In genomic region chr12:111007134-111008103, GRCm38 (mm10) we compare ENCODE assay signal across 8 mouse cellular contexts. TPM values are rescaled to one million over a fixed set of nuclear protein-coding genes. Genes with fewer than 3 reads are reported as not detected.
DNase-seq lines count a peak whose midpoint lies in the region; ATAC-seq lines count a peak whose summit lies in the region.

No protein-coding gene starts in this region.

- no peak overlapping the region for H3K4me3 ChIP-seq in embryonic facial prominence, embryonic 15.5 days (replicated peaks)
- no peak overlapping the region for H3K4me3 ChIP-seq in hindbrain, embryonic 11.5 days (ENCODE audit: low read depth, low read length)

- DNase-seq in 416B (ENCODE audit: low read depth) (peak; percentile 98), ES-CJ7 (ENCODE audit: low read depth, low spot score) (peak; percentile 54)
- peak; percentile 71 for DNase-seq in kidney, postnatal 10 days
- DNase-seq in hindbrain, embryonic 11.5 days (ENCODE audit: low spot score) = no peak
- no peak for DNase-seq in layer of hippocampus, postnatal 14 days (ENCODE audit: low spot score in 2 of 2)
- no peak for DNase-seq in cerebellum, postnatal 10 days

- no peak overlapping the region for H3K9ac ChIP-seq in embryonic facial prominence, embryonic 15.5 days
- no peak overlapping the region for H3K9ac ChIP-seq in hindbrain, embryonic 11.5 days (ENCODE audit: low read depth, low read length)

- peak overlapping the region; percentile 83 for H3K27ac ChIP-seq in embryonic facial prominence, embryonic 15.5 days (replicated peaks)
- H3K27ac ChIP-seq in hindbrain, embryonic 11.5 days (ENCODE audit: low read depth, low read length) = no peak overlapping the region

- H3K4me1 ChIP-seq in embryonic facial prominence, embryonic 15.5 days = peaks cover 44% of the 10 kb centered on the region
- no peaks in the 10 kb centered on the region for H3K4me1 ChIP-seq in hindbrain, embryonic 11.5 days (replicated peaks; ENCODE audit: control insufficient read depth, insufficient read depth, low read length)

- 63% methylated on average over 14 of the region's 14 CpGs for WGBS in embryonic facial prominence, embryonic 15.5 days
- 82% methylated on average over 14 of the region's 14 CpGs for WGBS in hindbrain, embryonic 11.5 days

- no peaks in the 10 kb centered on the region for H3K27me3 ChIP-seq in embryonic facial prominence, embryonic 15.5 days
- H3K27me3 ChIP-seq in hindbrain, embryonic 11.5 days (ENCODE audit: control insufficient read depth, insufficient read depth, low read length) = no peaks in the 10 kb centered on the region

- 0 out of 2 replicates have a peak, but pooled peaks have one; percentile 10 for ATAC-seq in embryonic facial prominence, embryonic 15.5 days (ENCODE audit: insufficient number of reproducible peaks, low FRiP score, low TSS enrichment, low read depth)
- peak; percentile 39 for ATAC-seq in megakaryocyte, adult 5-6 weeks (ENCODE audit: poor library complexity, severe bottlenecking)
- ATAC-seq in hindbrain, embryonic 11.5 days (ENCODE audit: low FRiP score) = no peak

- H3K36me3 ChIP-seq in embryonic facial prominence, embryonic 15.5 days = no peaks in the 10 kb centered on the region
- no peaks in the 10 kb centered on the region for H3K36me3 ChIP-seq in hindbrain, embryonic 11.5 days (ENCODE audit: control insufficient read depth, insufficient read depth, low read length)

- no peaks in the 10 kb centered on the region for H3K9me3 ChIP-seq in embryonic facial prominence, embryonic 15.5 days (replicated peaks)
- no peaks in the 10 kb centered on the region for H3K9me3 ChIP-seq in hindbrain, embryonic 11.5 days (ENCODE audit: control insufficient read depth, low read length)

- no peak overlapping the region for H3K4me2 ChIP-seq in embryonic facial prominence, embryonic 15.5 days (replicated peaks)
- H3K4me2 ChIP-seq in hindbrain, embryonic 11.5 days (replicated peaks; ENCODE audit: low read depth, low read length) = no peak overlapping the region

RNA-seq across cellular contexts. Expression of gene Ankrd9, which starts 28.6 kb away (rescaled TPM):
- polyA plus RNA-seq in embryonic facial prominence, embryonic 15.5 days (2015; fragmentation: Nextera tagmentation; extraction: Ambion mirVana) = 16.6 and 17.6 TPM in 2 replicates
- total RNA-seq in megakaryocyte, adult 5-6 weeks (2015) = 1.6 and 2.8 TPM in 2 replicates
- total RNA-seq in megakaryocyte, adult 5-6 weeks (2017) = 3.0 and 3.3 TPM in 2 replicates
- polyA plus RNA-seq in hindbrain, embryonic 11.5 days (2014; fragmentation: Nextera tagmentation; extraction: Ambion mirVana) = 9.6 and 12.1 TPM in 2 replicates
- 10 to 100 TPM in 1 of 2 experiments, 1 to 10 TPM in 1; 9.6 to 10.1 TPM for total RNA-seq in layer of hippocampus, postnatal 14 days (2021)

RNA-seq across cellular contexts. Expression of gene Rcor1, which starts 31.7 kb away (rescaled TPM):
- 13.0 and 14.3 TPM in 2 replicates for polyA plus RNA-seq in embryonic facial prominence, embryonic 15.5 days (2015; fragmentation: Nextera tagmentation; extraction: Ambion mirVana)
- total RNA-seq in megakaryocyte, adult 5-6 weeks (2015) = 30.6 and 33.5 TPM in 2 replicates
- 22.8 and 29.4 TPM in 2 replicates for total RNA-seq in megakaryocyte, adult 5-6 weeks (2017)
- polyA plus RNA-seq in hindbrain, embryonic 11.5 days (2014; fragmentation: Nextera tagmentation; extraction: Ambion mirVana) = 11.5 and 13.2 TPM in 2 replicates
- 10 to 100 TPM; 17.6 to 19.2 TPM for total RNA-seq in layer of hippocampus, postnatal 14 days (2021)

Comparison
In these comparisons a context has a peak if more than half of its experiments do, and no peak if none do; other contexts are left out.
1. DNase-seq: peak in 416B (single experiment), ES-CJ7 (single experiment) and kidney, postnatal 10 days (single experiment); none in hindbrain, embryonic 11.5 days (single experiment), layer of hippocampus, postnatal 14 days (0 of 2) and cerebellum, postnatal 10 days (0 of 2).